ENCODE assay signal across 8 mouse cellular contexts in the genomic region with DNA sequence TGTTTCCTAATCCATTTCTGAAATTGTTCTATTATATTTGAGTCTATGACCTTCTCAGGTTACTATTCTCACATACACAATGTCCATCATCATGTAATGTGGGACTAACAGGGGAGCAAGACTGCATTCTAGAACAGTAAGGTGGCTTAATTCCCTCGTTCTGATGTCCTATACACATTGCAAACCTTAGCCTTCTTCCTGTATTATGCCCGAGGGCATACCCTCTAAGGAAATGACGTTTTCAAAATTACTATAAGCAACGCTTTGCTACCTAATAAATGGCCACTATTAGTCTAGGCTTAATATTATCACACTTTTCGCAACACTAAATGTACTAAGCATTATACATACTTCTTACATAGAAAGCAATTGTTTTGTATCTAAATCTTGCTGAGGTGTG. TPM values are rescaled to one million over a fixed set of nuclear protein-coding genes. Genes with fewer than 3 reads are reported as not detected.
A peak's percentile ranks its signal among the peaks of the same experiment; 100 is the strongest.
DNase-seq lines count a peak whose midpoint lies in the region; ATAC-seq and TF ChIP-seq lines count a peak whose summit lies in the region.

No protein-coding gene starts in this region.

- TF ChIP-seq CTCF in MEL (IDR thresholded peaks at IDR 0.05 in 2 of 3, conservative IDR thresholded peaks at IDR 0.05 in 1 of 3; ENCODE audit: control insufficient read depth in 1 of 3, insufficient read depth in 1 of 3, low read depth in 2 of 3, low read length in 3 of 3, poor library complexity in 1 of 3, severe bottlenecking in 1 of 3): no peak

- H3K27me3 ChIP-seq in heart, embryonic 10.5 days (ENCODE audit: insufficient read depth, poor library complexity, severe bottlenecking): no peaks in the 10 kb centered on the region
- no peaks in the 10 kb centered on the region for H3K27me3 ChIP-seq in MEL (ENCODE audit: control insufficient read depth in 1 of 2, insufficient read depth in 2 of 2, low read length in 2 of 2)
- no peaks in the 10 kb centered on the region for H3K27me3 ChIP-seq in hindbrain, embryonic 11.5 days (ENCODE audit: control insufficient read depth, insufficient read depth, low read length)
- H3K27me3 ChIP-seq in megakaryocyte, embryonic 14.5 days (replicated peaks): no peaks in the 10 kb centered on the region

- WGBS in heart, embryonic 10.5 days: 27% methylated on average over 5 of the region's 5 CpGs
- 24% methylated on average over 5 of the region's 5 CpGs for WGBS in hindbrain, embryonic 11.5 days

- peaks cover 9% of the 10 kb centered on the region; the same call in 1 of the 2 replicates for H3K4me1 ChIP-seq in heart, embryonic 10.5 days
- peaks cover 15 to 20% of the 10 kb centered on the region in 2 experiments for H3K4me1 ChIP-seq in MEL (ENCODE audit: control insufficient read depth in 1 of 2, insufficient read depth in 2 of 2, low read length in 2 of 2)
- no peaks in the 10 kb centered on the region for H3K4me1 ChIP-seq in hindbrain, embryonic 11.5 days (replicated peaks; ENCODE audit: control insufficient read depth, insufficient read depth, low read length)
- H3K4me1 ChIP-seq in megakaryocyte, embryonic 14.5 days: peaks cover 35% of the 10 kb centered on the region

- H3K9ac ChIP-seq in MEL (ENCODE audit: control insufficient read depth, low read depth, low read length, poor library complexity, severe bottlenecking): peak overlapping the region; percentile 94
- H3K9ac ChIP-seq in hindbrain, embryonic 11.5 days (ENCODE audit: low read depth, low read length): peak overlapping the region; percentile 76

- H3K36me3 ChIP-seq in heart, embryonic 10.5 days: peaks cover 22% of the 10 kb centered on the region
- peaks cover 11 to 20% of the 10 kb centered on the region in 2 experiments for H3K36me3 ChIP-seq in MEL (ENCODE audit: control insufficient read depth in 1 of 2, insufficient read depth in 2 of 2, low read length in 2 of 2)
- 0 out of 2 replicates have a peak, but pooled peaks cover 3% of the 10 kb centered on the region for H3K36me3 ChIP-seq in hindbrain, embryonic 11.5 days (ENCODE audit: control insufficient read depth, insufficient read depth, low read length)
- peaks cover 39% of the 10 kb centered on the region for H3K36me3 ChIP-seq in megakaryocyte, embryonic 14.5 days (replicated peaks; ENCODE audit: low read length)

- H3K4me3 ChIP-seq in heart, embryonic 10.5 days: peak overlapping the region; percentile 82
- H3K4me3 ChIP-seq in MEL (ENCODE audit: control insufficient read depth in 1 of 2, insufficient read depth in 1 of 2, low read depth in 2 of 2, low read length in 2 of 2): peak overlapping the region; percentile 52 to 96
- peak overlapping the region; percentile 71 for H3K4me3 ChIP-seq in hindbrain, embryonic 11.5 days (ENCODE audit: low read depth, low read length)
- H3K4me3 ChIP-seq in megakaryocyte, embryonic 14.5 days (replicated peaks): peak overlapping the region; percentile 93

- peak; percentile 0; the same call in 1 of the 2 replicates for ATAC-seq in hindbrain, embryonic 11.5 days (ENCODE audit: low FRiP score)

- no peak for DNase-seq in heart, embryonic 10.5 days (ENCODE audit: low spot score)
- DNase-seq in heart, postnatal 36 days: no peak
- no peak for DNase-seq in MEL (ENCODE audit: low read depth, low spot score)
- no peak for DNase-seq in hindbrain, embryonic 11.5 days (ENCODE audit: low spot score)
- DNase-seq in thymus, postnatal 36 days: no peak
- DNase-seq in layer of hippocampus, postnatal 36 days: no peak
- no peak for DNase-seq in layer of hippocampus, adult 9-10 months (ENCODE audit: low spot score)

- intact Hi-C loops in heart, postnatal 36 days (cut with DNase I): loop anchor here (5.0 kb wide), 1 partner anchor 77 kb away; the partner anchor contains the start of gene Adipor1

- no peak for TF ChIP-seq EP300 in MEL (IDR thresholded peaks at IDR 0.05; ENCODE audit: low read depth in 1 of 2, low read length in 2 of 2)

- no peaks in the 10 kb centered on the region for H3K9me3 ChIP-seq in heart, embryonic 10.5 days
- H3K9me3 ChIP-seq in MEL (replicated peaks; ENCODE audit: insufficient read depth, low read length): no peaks in the 10 kb centered on the region
- no peaks in the 10 kb centered on the region for H3K9me3 ChIP-seq in hindbrain, embryonic 11.5 days (ENCODE audit: control insufficient read depth, low read length)
- no peaks in the 10 kb centered on the region for H3K9me3 ChIP-seq in megakaryocyte, embryonic 14.5 days

- no peak for TF ChIP-seq POLR2A in MEL (IDR thresholded peaks at IDR 0.05; ENCODE audit: control insufficient read depth in 1 of 2, insufficient read depth in 1 of 2, low read depth in 1 of 2, low read length in 2 of 2, poor library complexity in 1 of 2)

- TF ChIP-seq RAD21 in MEL (IDR thresholded peaks at IDR 0.05; ENCODE audit: low read depth, low read length): no peak

- peaks cover 28% of the 10 kb centered on the region for H3K79me2 ChIP-seq in MEL (ENCODE audit: control insufficient read depth, insufficient read depth, low read length, poor library complexity)

- peak overlapping the region; percentile 78 for H3K4me2 ChIP-seq in hindbrain, embryonic 11.5 days (replicated peaks; ENCODE audit: low read depth, low read length)

- peak overlapping the region; percentile 94 for H3K27ac ChIP-seq in heart, embryonic 10.5 days
- peak overlapping the region; percentile 96 for H3K27ac ChIP-seq in MEL (ENCODE audit: control insufficient read depth, low read depth, low read length)
- H3K27ac ChIP-seq in hindbrain, embryonic 11.5 days (ENCODE audit: low read depth, low read length): peak overlapping the region; percentile 33; the same call in 1 of the 2 replicates

TF ChIP-seq in MEL, 35 proteins besides CTCF, POLR2A, EP300 and RAD21:
- TF ChIP-seq MYC (IDR thresholded peaks at IDR 0.05; ENCODE audit: low read depth, low read length): no peak
- TF ChIP-seq ZKSCAN1 (IDR thresholded peaks at IDR 0.05; ENCODE audit: low read depth, low read length): no peak
- TF ChIP-seq SIN3A (IDR thresholded peaks at IDR 0.05; ENCODE audit: low read length): peak; percentile 26

RNA-seq across cellular contexts. Expression of gene Rabif, which starts 0.5 kb away (rescaled TPM):
- polyA plus RNA-seq in heart, embryonic 10.5 days (2016; fragmentation: Nextera tagmentation; extraction: Ambion mirVana): 37.9 and 40.3 TPM in 2 replicates
- 1 to 10 TPM; 8.9 to 9.8 TPM for total RNA-seq in heart, postnatal 36 days (2021)
- 18.5 and 21.5 TPM in 2 replicates for total RNA-seq in MEL (2012; rRNA removed)
- polyA plus RNA-seq in MEL (2012; ENCODE audit: insufficient read depth in 1 of 2, insufficient read length in 2 of 2, low read depth in 1 of 2, low replicate concordance in 2 of 2, missing spikeins in 1 of 2): 10 to 100 TPM in 1 of 2 experiments, not detected in 1; 21.8 TPM
- polyA plus RNA-seq in hindbrain, embryonic 11.5 days (2014; fragmentation: Nextera tagmentation; extraction: Ambion mirVana): 51.8 and 54.5 TPM in 2 replicates
- polyA plus RNA-seq in megakaryocyte, embryonic 14.5 days (2012; ENCODE audit: insufficient read depth, low replicate concordance): 4.8 and 5.0 TPM in 2 replicates
- 10 to 100 TPM; 25.2 to 26.1 TPM for total RNA-seq in layer of hippocampus, postnatal 36 days (2021)

RNA-seq across cellular contexts. Expression of gene Klhl12, which starts 38.6 kb away (rescaled TPM):
- 23.8 and 25.1 TPM in 2 replicates for polyA plus RNA-seq in heart, embryonic 10.5 days (2016; fragmentation: Nextera tagmentation; extraction: Ambion mirVana)
- 10 to 100 TPM; 20.3 to 21.5 TPM for total RNA-seq in heart, postnatal 36 days (2021)
- 21.8 and 26.4 TPM in 2 replicates for total RNA-seq in MEL (2012; rRNA removed)
- 10 to 100 TPM in 1 of 2 experiments, not detected in 1; 20.8 TPM for polyA plus RNA-seq in MEL (2012; ENCODE audit: insufficient read depth in 1 of 2, insufficient read length in 2 of 2, low read depth in 1 of 2, low replicate concordance in 2 of 2, missing spikeins in 1 of 2)
- 26.4 and 32.9 TPM in 2 replicates for polyA plus RNA-seq in hindbrain, embryonic 11.5 days (2014; fragmentation: Nextera tagmentation; extraction: Ambion mirVana)
- 0.20 TPM in 1 of 2 replicates, not detected in the other for polyA plus RNA-seq in megakaryocyte, embryonic 14.5 days (2012; ENCODE audit: insufficient read depth, low replicate concordance)
- 10 to 100 TPM; 43.8 to 44.9 TPM for total RNA-seq in layer of hippocampus, postnatal 36 days (2021)

RNA-seq across cellular contexts. Expression of gene Mgat4e, which starts 55.5 kb away (rescaled TPM):
- not detected in 2 replicates for polyA plus RNA-seq in heart, embryonic 10.5 days (2016; fragmentation: Nextera tagmentation; extraction: Ambion mirVana)
- not detected for total RNA-seq in heart, postnatal 36 days (2021)
- total RNA-seq in MEL (2012; rRNA removed): 0.08 TPM in 1 of 2 replicates, not detected in the other
- polyA plus RNA-seq in MEL (2012; ENCODE audit: insufficient read depth in 1 of 2, insufficient read length in 2 of 2, low read depth in 1 of 2, low replicate concordance in 2 of 2, missing spikeins in 1 of 2): under 1 TPM in 1 of 2 experiments, not detected in 1; 0.17 TPM
- not detected in 2 replicates for polyA plus RNA-seq in hindbrain, embryonic 11.5 days (2014; fragmentation: Nextera tagmentation; extraction: Ambion mirVana)
- polyA plus RNA-seq in megakaryocyte, embryonic 14.5 days (2012; ENCODE audit: insufficient read depth, low replicate concordance): not detected in 2 replicates
- not detected for total RNA-seq in layer of hippocampus, postnatal 36 days (2021)

Comparison
In these comparisons a context has a peak if more than half of its experiments do, and no peak if none do; other contexts are left out.
1. H3K27ac ChIP-seq: peak in every context shown above with its lines; median percentile 96 in MEL; 94 in heart, embryonic 10.5 days; 33 in hindbrain, embryonic 11.5 days.